Mouse (Mus musculus): ENCODE data around the gene Slfn14.
"Not testable (repeated sequence)": the region's sequence is repeated elsewhere in the genome, so short reads cannot be mapped to it uniquely, and the experiment has no call there.

DNA sequence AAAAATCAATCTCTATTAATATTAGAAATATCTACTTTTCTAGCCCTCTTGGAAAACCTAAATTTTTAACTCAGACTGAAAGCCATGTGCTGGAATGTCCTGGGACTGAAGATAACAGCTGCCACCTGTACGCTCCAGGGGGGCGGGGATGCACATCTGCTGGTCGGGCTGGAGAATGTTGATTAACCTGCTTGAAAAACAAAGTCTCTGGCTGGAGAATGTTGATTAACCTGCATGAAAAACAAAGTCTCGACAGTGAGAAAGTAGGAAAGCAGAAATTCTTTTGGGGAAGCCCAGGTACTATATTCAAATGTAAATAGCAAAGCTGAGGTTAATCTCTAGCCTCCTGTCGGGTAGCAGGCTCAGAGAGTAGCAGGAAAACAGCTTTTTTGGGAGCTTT is 52.9 kb downstream of the Slfn14 start:
- not testable (repeated sequence) for TF ChIP-seq CTCF (IDR thresholded peaks at IDR 0.05; ENCODE audit: control insufficient read depth, insufficient read depth, low read length); POLR2A (IDR thresholded peaks at IDR 0.05; ENCODE audit: borderline replicate concordance, control insufficient read depth, low read depth, low read length)
